Mouse (Mus musculus) small intestine, adult 2 months (tissue): ENCODE measurements around the gene Gpr162. TPM values are rescaled to one million over a fixed set of nuclear protein-coding genes. Genes with fewer than 3 reads are reported as not detected.

ENCODE experiments used
- H3K27ac ChIP-seq: fragments of 200-500 bp; 2 replicates; pipeline ENCODE4 v1.5.1; 2012; ENCODE audit warnings: low read depth, low read length, control low read depth, inconsistent platforms; ENCODE audit not compliant: insufficient read depth
- H3K27me3 ChIP-seq: fragments of 200-500 bp; 2 replicates; pipeline ENCODE4 v1.6.1; 2012; ENCODE audit warnings: mild to moderate bottlenecking, moderate library complexity, low read length, inconsistent platforms; ENCODE audit not compliant: control insufficient read depth, insufficient read depth
- H3K36me3 ChIP-seq: fragments of 200-500 bp; 2 replicates; pipeline ENCODE4 v1.6.1; 2012; ENCODE audit warnings: mild to moderate bottlenecking, low read length, control low read depth, inconsistent platforms; ENCODE audit not compliant: control insufficient read depth, insufficient read depth
- H3K4me1 ChIP-seq: fragments of 200-500 bp; 2 replicates; pipeline ENCODE4 v1.6.1; 2012; ENCODE audit warnings: low read length, inconsistent platforms, mixed read lengths; ENCODE audit not compliant: control insufficient read depth, insufficient read depth, insufficient read length
- H3K4me3 ChIP-seq: fragments of 200-500 bp; 2 replicates; pipeline ENCODE4 v1.5.1; 2012; ENCODE audit warnings: low read depth, mild to moderate bottlenecking, control low read depth, inconsistent platforms, low read length, moderate library complexity
- CTCF ChIP-seq: fragments of 200-500 bp; IDR thresholded peaks from 2 replicates; pipeline ENCODE4 v1.5.1; 2012; ENCODE audit warnings: low read depth, mild to moderate bottlenecking, control low read depth, inconsistent platforms, low read length, moderate library complexity, mixed read lengths; ENCODE audit not compliant: insufficient replicate concordance, insufficient read length; ENCODE audit errors: extremely low read depth
- POLR2A ChIP-seq: fragments of 200-500 bp; IDR thresholded peaks from 2 replicates; pipeline ENCODE4 v1.6.1; 2012; ENCODE audit warnings: low read depth, mild to moderate bottlenecking, control low read depth, inconsistent platforms, low read length, moderate library complexity
- WGBS: fragments of 180-500 bp; shearing (Covaris S2); methylation state at CpG from one replicate; pipeline ENCODE4 v1.1.7; 2018; 5-methylcytosine and 5-hydroxymethylcytosine counted together
- polyA plus RNA-seq: library from polyadenylated mRNA; depleted of rRNA; stranded (reverse); fragments of >200 nt; gene quantifications from 2 replicates; pipeline ENCODE4 v1.2.3, GENCODE M21; 2012

Gpr162 gene
- polyA plus RNA-seq, 1 experiment, result 1.7 TPM

GRCm38 (mm10) chr6:124890997-124891396, 27.2 kb upstream of the Gpr162 start:
- Histone ChIP-seq H3K27me3 (no peaks in the 10 kb centered on the region), H3K4me1 (no peaks in the 10 kb centered on the region), H3K27ac (no peak overlapping the region), H3K4me3 (no peak overlapping the region), H3K36me3 (no peaks in the 10 kb centered on the region)
- 58% methylated on average over 6 of the region's 6 CpGs for WGBS
- TF ChIP-seq CTCF, result no peak
- no peak for TF ChIP-seq POLR2A

- TF ChIP-seq POLR2A (no peak), CTCF (no peak)
- H3K27me3 ChIP-seq, result no peaks in the 10 kb centered on the region
- H3K4me1 ChIP-seq, result no peaks in the 10 kb centered on the region
- no peak overlapping the region for H3K27ac ChIP-seq
- 87% methylated on average over 6 of the region's 6 CpGs for WGBS
- H3K4me3 ChIP-seq, result no peak overlapping the region
- H3K36me3 ChIP-seq, result no peaks in the 10 kb centered on the region
Observed at GRCm38 (mm10) chr6:124888555-124889125, 24.9 kb upstream of the Gpr162 start.

- no peaks in the 10 kb centered on the region for H3K27me3 ChIP-seq
- no peaks in the 10 kb centered on the region for H3K4me1 ChIP-seq
- H3K4me3 ChIP-seq, result peak within 1 kb of the TSS; percentile 36
- WGBS, result 76% methylated on average over 9 of the region's 9 CpGs
- TF ChIP-seq POLR2A, result no peak
- no peak for TF ChIP-seq CTCF
- no peak within 1 kb of the TSS for H3K27ac ChIP-seq
- H3K36me3 ChIP-seq, result no peaks in the 10 kb centered on the region
Observed at GRCm38 (mm10) chr6:124887986-124888385, 24.2 kb upstream of the Gpr162 start, which contains the start of gene Cd4. Cd4 (minus strand) TSS chr6:124888221.

GRCm38 (mm10) chr6:124885956-124886381, 22.2 kb upstream of the Gpr162 start:
- Histone ChIP-seq H3K4me1 (no peaks in the 10 kb centered on the region), H3K27me3 (no peaks in the 10 kb centered on the region), H3K27ac (no peak overlapping the region), H3K36me3 (no peaks in the 10 kb centered on the region), H3K4me3 (peak overlapping the region; percentile 22)
- no peak for TF ChIP-seq POLR2A
- no peak for TF ChIP-seq CTCF
- 91% methylated on average over 8 of the region's 8 CpGs for WGBS

GRCm38 (mm10) chr6:124884714-124885500, 21.1 kb upstream of the Gpr162 start:
- H3K4me3 ChIP-seq, result no peak overlapping the region

GRCm38 (mm10) chr6:124883351-124883750, 19.6 kb upstream of the Gpr162 start:
- Histone ChIP-seq H3K4me1 (no peaks in the 10 kb centered on the region), H3K36me3 (no peaks in the 10 kb centered on the region), H3K27me3 (no peaks in the 10 kb centered on the region), H3K27ac (no peak overlapping the region), H3K4me3 (no peak overlapping the region)
- 74% methylated on average over 10 of the region's 10 CpGs for WGBS
- TF ChIP-seq CTCF (no peak), POLR2A (no peak)

More at GRCm38 (mm10) chr6:124884714-124885500, 21.1 kb upstream of the Gpr162 start:
- TF ChIP-seq CTCF (no peak), POLR2A (no peak)
- Histone ChIP-seq H3K4me1 (no peaks in the 10 kb centered on the region), H3K27ac (no peak overlapping the region), H3K27me3 (no peaks in the 10 kb centered on the region), H3K36me3 (no peaks in the 10 kb centered on the region)
- WGBS, result 69% methylated on average over 10 of the region's 10 CpGs

- Histone ChIP-seq H3K4me1 (no peaks in the 10 kb centered on the region), H3K27ac (no peak overlapping the region), H3K27me3 (no peaks in the 10 kb centered on the region), H3K36me3 (no peaks in the 10 kb centered on the region), H3K4me3 (no peak overlapping the region)
- no peak for TF ChIP-seq CTCF
- no peak for TF ChIP-seq POLR2A
- WGBS, result 67% methylated on average over 9 of the region's 9 CpGs
Observed at GRCm38 (mm10) chr6:124881821-124882220, 18.0 kb upstream of the Gpr162 start.
